Mouse (Mus musculus): ENCODE measurements around the gene Fgd4. TPM values are rescaled to one million over a fixed set of nuclear protein-coding genes. Genes with fewer than 3 reads are reported as not detected.
A peak's percentile ranks its signal among the peaks of the same experiment; 100 is the strongest.
"Not testable (repeated sequence)": the region's sequence is repeated elsewhere in the genome, so short reads cannot be mapped to it uniquely, and the experiment has no call there.

Gene Fgd4
- polyA plus RNA-seq, 1 experiment from 2014 or later, result 23.7 TPM

- H3K27ac ChIP-seq, result no peak overlapping the region
- no peak overlapping the region for H3K4me3 ChIP-seq
- no peaks in the 10 kb centered on the region for H3K36me3 ChIP-seq (replicated peaks)
- no peaks in the 10 kb centered on the region for H3K9me3 ChIP-seq
- peak; percentile 57; the same call in 1 of the 2 replicates for ATAC-seq (replicated peaks)
- no peaks in the 10 kb centered on the region for H3K27me3 ChIP-seq (replicated peaks)
- WGBS, result 51% methylated on average over 3 of the region's 3 CpGs
- H3K4me2 ChIP-seq, result no peak overlapping the region
- H3K9ac ChIP-seq, result no peak overlapping the region
- peaks cover 31% of the 10 kb centered on the region for H3K4me1 ChIP-seq
These were observed 72.3 kb downstream of the Fgd4 start for GRCm38 (mm10) chr16:16528014-16528413.

- H3K27me3 ChIP-seq (replicated peaks), result no peaks in the 10 kb centered on the region
- peaks cover 33% of the 10 kb centered on the region for H3K4me1 ChIP-seq
- H3K9me3 ChIP-seq, result no peaks in the 10 kb centered on the region
- no peak overlapping the region for H3K4me3 ChIP-seq
- no peaks in the 10 kb centered on the region for H3K36me3 ChIP-seq (replicated peaks)
- H3K27ac ChIP-seq, result no peak overlapping the region
- H3K4me2 ChIP-seq, result no peak overlapping the region
- no peak overlapping the region for H3K9ac ChIP-seq
- peak; percentile 50; the same call in 1 of the 2 replicates for ATAC-seq (replicated peaks)
- WGBS, result 32% methylated on average over 8 of the region's 8 CpGs
These were observed 73.1 kb downstream of the Fgd4 start for GRCm38 (mm10) chr16:16527267-16527666.

- Histone ChIP-seq H3K27me3 (replicated peaks) (no peaks in the 10 kb centered on the region), H3K9me3 (no peaks in the 10 kb centered on the region), H3K4me2 (no peak overlapping the region), H3K4me3 (no peak overlapping the region), H3K4me1 (peaks cover 33% of the 10 kb centered on the region), H3K9ac (no peak overlapping the region), H3K36me3 (replicated peaks) (no peaks in the 10 kb centered on the region), H3K27ac (no peak overlapping the region)
- 59% methylated on average over 6 of the region's 6 CpGs for WGBS
- ATAC-seq (replicated peaks), result no peak
These were observed 73.6 kb downstream of the Fgd4 start for GRCm38 (mm10) chr16:16526741-16527105.

- H3K4me1 ChIP-seq, result peaks cover 33% of the 10 kb centered on the region
- no peak overlapping the region for H3K4me3 ChIP-seq
- H3K4me2 ChIP-seq, result no peak overlapping the region
- ATAC-seq (replicated peaks), result no peak
- H3K27ac ChIP-seq, result no peak overlapping the region
- H3K36me3 ChIP-seq (replicated peaks), result no peaks in the 10 kb centered on the region
- no peak overlapping the region for H3K9ac ChIP-seq
- 57% methylated on average over 6 of the region's 6 CpGs for WGBS
- no peaks in the 10 kb centered on the region for H3K27me3 ChIP-seq (replicated peaks)
- H3K9me3 ChIP-seq, result no peaks in the 10 kb centered on the region
These were observed 74.1 kb downstream of the Fgd4 start for GRCm38 (mm10) chr16:16526097-16526740.

- WGBS, result 63% methylated on average over 3 of the region's 3 CpGs
- Histone ChIP-seq H3K9me3 (no peaks in the 10 kb centered on the region), H3K27me3 (replicated peaks) (no peaks in the 10 kb centered on the region), H3K4me2 (no peak overlapping the region), H3K9ac (no peak overlapping the region), H3K4me3 (no peak overlapping the region), H3K27ac (no peak overlapping the region), H3K36me3 (replicated peaks) (no peaks in the 10 kb centered on the region), H3K4me1 (peaks cover 33% of the 10 kb centered on the region)
- ATAC-seq (replicated peaks), result no peak; the same call in 1 of the 2 replicates
These were observed 75.0 kb downstream of the Fgd4 start for GRCm38 (mm10) chr16:16525266-16525904.

- H3K27ac ChIP-seq, result no peak overlapping the region
- H3K36me3 ChIP-seq (replicated peaks), result no peaks in the 10 kb centered on the region
- H3K4me2 ChIP-seq, result no peak overlapping the region
- no peaks in the 10 kb centered on the region for H3K27me3 ChIP-seq (replicated peaks)
- H3K9me3 ChIP-seq, result no peaks in the 10 kb centered on the region
- 69% methylated on average over 2 of the region's 2 CpGs for WGBS
- no peak overlapping the region for H3K4me3 ChIP-seq
- peaks cover 33% of the 10 kb centered on the region for H3K4me1 ChIP-seq
- no peak overlapping the region for H3K9ac ChIP-seq
- no peak for ATAC-seq (replicated peaks)
These were observed 76.7 kb downstream of the Fgd4 start for GRCm38 (mm10) chr16:16523632-16524031.

- H3K4me2 ChIP-seq; H3K27ac ChIP-seq; H3K4me3 ChIP-seq; ATAC-seq (replicated peaks); H3K9ac ChIP-seq; H3K27me3 ChIP-seq (replicated peaks); H3K9me3 ChIP-seq; H3K36me3 ChIP-seq (replicated peaks): not testable (repeated sequence)
- peaks cover 30% of the 10 kb centered on the region for H3K4me1 ChIP-seq
- 57% methylated on average over 2 of the region's 2 CpGs for WGBS
These were observed 77.5 kb downstream of the Fgd4 start for GRCm38 (mm10) chr16:16522869-16523268.

- Histone ChIP-seq H3K4me3 (no peak overlapping the region), H3K27me3 (replicated peaks) (no peaks in the 10 kb centered on the region), H3K9me3 (no peaks in the 10 kb centered on the region), H3K4me2 (no peak overlapping the region), H3K27ac (no peak overlapping the region), H3K36me3 (replicated peaks) (0 out of 2 replicates have a peak, but pooled peaks cover 3% of the 10 kb centered on the region), H3K9ac (no peak overlapping the region), H3K4me1 (no peaks in the 10 kb centered on the region)
- ATAC-seq (replicated peaks), result no peak
- WGBS, result 92% methylated on average over 3 of the region's 3 CpGs
These were observed 98.9 kb downstream of the Fgd4 start for GRCm38 (mm10) chr16:16501491-16501890.

GRCm38 (mm10) chr16:16500926-16501325 is 99.4 kb downstream of the Fgd4 start:
- Histone ChIP-seq H3K9ac (no peak overlapping the region), H3K27ac (no peak overlapping the region)
- WGBS, result 90% methylated on average over 2 of the region's 2 CpGs

GRCm38 (mm10) chr16:16498798-16499197 is 101.6 kb downstream of the Fgd4 start:
- Histone ChIP-seq H3K4me1 (no peaks in the 10 kb centered on the region), H3K4me3 (no peak overlapping the region), H3K27me3 (replicated peaks) (no peaks in the 10 kb centered on the region), H3K4me2 (no peak overlapping the region), H3K27ac (no peak overlapping the region), H3K9ac (no peak overlapping the region), H3K9me3 (no peaks in the 10 kb centered on the region), H3K36me3 (replicated peaks) (0 out of 2 replicates have a peak, but pooled peaks cover 2% of the 10 kb centered on the region)
- ATAC-seq (replicated peaks), result peak; percentile 48; the same call in 1 of the 2 replicates

More at GRCm38 (mm10) chr16:16500926-16501325, 99.4 kb downstream of the Fgd4 start:
- Histone ChIP-seq H3K4me2 (no peak overlapping the region), H3K4me3 (no peak overlapping the region), H3K27me3 (replicated peaks) (no peaks in the 10 kb centered on the region), H3K9me3 (no peaks in the 10 kb centered on the region), H3K4me1 (no peaks in the 10 kb centered on the region), H3K36me3 (replicated peaks) (0 out of 2 replicates have a peak, but pooled peaks cover 3% of the 10 kb centered on the region)
- no peak for ATAC-seq (replicated peaks)

GRCm38 (mm10) chr16:16485523-16486043 is 114.8 kb downstream of the Fgd4 start:
- no peaks in the 10 kb centered on the region for H3K9me3 ChIP-seq
- no peaks in the 10 kb centered on the region for H3K4me1 ChIP-seq

GRCm38 (mm10) chr16:16484601-16485000 is 115.7 kb downstream of the Fgd4 start:
- no peak for ATAC-seq (replicated peaks)
- H3K27me3 ChIP-seq (replicated peaks), result no peaks in the 10 kb centered on the region
- no peak overlapping the region for H3K9ac ChIP-seq
- WGBS, result 94% methylated on average over 4 of the region's 4 CpGs
- no peak overlapping the region for H3K27ac ChIP-seq
- no peaks in the 10 kb centered on the region for H3K9me3 ChIP-seq
- no peaks in the 10 kb centered on the region for H3K4me1 ChIP-seq
- peaks cover 8% of the 10 kb centered on the region; the same call in 1 of the 2 replicates for H3K36me3 ChIP-seq (replicated peaks)
- no peak overlapping the region for H3K4me3 ChIP-seq
- H3K4me2 ChIP-seq, result no peak overlapping the region

More at GRCm38 (mm10) chr16:16485523-16486043, 114.8 kb downstream of the Fgd4 start:
- Histone ChIP-seq H3K36me3 (replicated peaks) (peaks cover 8% of the 10 kb centered on the region; the same call in 1 of the 2 replicates), H3K9ac (no peak overlapping the region), H3K27ac (no peak overlapping the region), H3K4me3 (no peak overlapping the region), H3K4me2 (no peak overlapping the region), H3K27me3 (replicated peaks) (no peaks in the 10 kb centered on the region)
- ATAC-seq (replicated peaks), result no peak
- 92% methylated on average over 1 of the region's 1 CpGs for WGBS
